Mouse (Mus musculus) small intestine, adult 2 months (tissue): Measurements from ENCODE around the gene Mterf1b.
"Not testable (repeated sequence)": the region's sequence is repeated elsewhere in the genome, so short reads cannot be mapped to it uniquely, and the experiment has no call there.

Experiments
- CTCF ChIP-seq: fragments of 200-500 bp; IDR thresholded peaks from 2 replicates; pipeline ENCODE4 v1.5.1; 2012; ENCODE audit warnings: low read depth, mild to moderate bottlenecking, control low read depth, inconsistent platforms, low read length, moderate library complexity, mixed read lengths; ENCODE audit not compliant: insufficient replicate concordance, insufficient read length; ENCODE audit errors: extremely low read depth
- POLR2A ChIP-seq: fragments of 200-500 bp; IDR thresholded peaks from 2 replicates; pipeline ENCODE4 v1.6.1; 2012; ENCODE audit warnings: low read depth, mild to moderate bottlenecking, control low read depth, inconsistent platforms, low read length, moderate library complexity

- not testable (repeated sequence) for TF ChIP-seq POLR2A, CTCF
Measured at GRCm38 (mm10) chr5:4191671-4192480, at the start of gene Mterf1b.
